Mouse (Mus musculus): ENCODE measurements around the gene Cela1. TPM values are rescaled to one million over a fixed set of nuclear protein-coding genes. Genes with fewer than 3 reads are reported as not detected.

The Cela1 gene
- polyA plus RNA-seq (2016; fragmentation: Nextera tagmentation; extraction: Ambion mirVana) = not detected in 2 replicates

GRCm38 (mm10) chr15:100687430-100687971 is at the start of gene Cela1:
TSS of gene Cela1 (minus strand) at chr15:100687921.
- H3K9me3 ChIP-seq = peaks cover 9% of the 10 kb centered on the region
- H3K4me3 ChIP-seq (replicated peaks) = no peak within 1 kb of the TSS
- peaks cover 9% of the 10 kb centered on the region; the same call in 1 of the 2 replicates for H3K27me3 ChIP-seq
- no peak within 1 kb of the TSS for H3K4me2 ChIP-seq
- no peak within 1 kb of the TSS for H3K27ac ChIP-seq
- H3K9ac ChIP-seq = no peak within 1 kb of the TSS
- H3K36me3 ChIP-seq (replicated peaks) = no peaks in the 10 kb centered on the region
- H3K4me1 ChIP-seq = 0 out of 2 replicates have a peak, but pooled peaks cover 6% of the 10 kb centered on the region
- no peak for ATAC-seq (ENCODE audit: low FRiP score)
- 84% methylated on average over 8 of the region's 8 CpGs for WGBS

- Histone ChIP-seq H3K27me3 (peaks cover 13% of the 10 kb centered on the region), H3K9me3 (no peaks in the 10 kb centered on the region), H3K4me2 (no peak overlapping the region), H3K36me3 (replicated peaks) (no peaks in the 10 kb centered on the region), H3K27ac (no peak overlapping the region), H3K9ac (no peak overlapping the region), H3K4me3 (replicated peaks) (no peak overlapping the region), H3K4me1 (no peaks in the 10 kb centered on the region)
- ATAC-seq (ENCODE audit: low FRiP score) = no peak
- WGBS = 88% methylated on average over 9 of the region's 9 CpGs
Observed at GRCm38 (mm10) chr15:100735953-100736300, 48.2 kb upstream of the Cela1 start.

GRCm38 (mm10) chr15:100735095-100735952 is 47.6 kb upstream of the Cela1 start:
- H3K4me3 ChIP-seq (replicated peaks) = no peak overlapping the region
- no peak for ATAC-seq (ENCODE audit: low FRiP score)
- no peaks in the 10 kb centered on the region for H3K9me3 ChIP-seq
- no peak overlapping the region for H3K9ac ChIP-seq
- peaks cover 19% of the 10 kb centered on the region for H3K27me3 ChIP-seq
- WGBS = 86% methylated on average over 14 of the region's 15 CpGs
- no peaks in the 10 kb centered on the region for H3K36me3 ChIP-seq (replicated peaks)
- no peaks in the 10 kb centered on the region for H3K4me1 ChIP-seq
- no peak overlapping the region for H3K4me2 ChIP-seq
- H3K27ac ChIP-seq = no peak overlapping the region

GRCm38 (mm10) chr15:100732580-100732979 is 44.9 kb upstream of the Cela1 start:
- Histone ChIP-seq H3K4me2 (no peak overlapping the region), H3K27ac (no peak overlapping the region), H3K9ac (no peak overlapping the region), H3K4me3 (replicated peaks) (no peak overlapping the region), H3K36me3 (replicated peaks) (no peaks in the 10 kb centered on the region), H3K27me3 (peaks cover 47% of the 10 kb centered on the region), H3K4me1 (peaks cover 11% of the 10 kb centered on the region), H3K9me3 (no peaks in the 10 kb centered on the region)
- no peak for ATAC-seq (ENCODE audit: low FRiP score)
- WGBS = 33% methylated on average over 5 of the region's 5 CpGs

GRCm38 (mm10) chr15:100731081-100731480 is 43.4 kb upstream of the Cela1 start:
- ATAC-seq (ENCODE audit: low FRiP score) = no peak
- H3K27me3 ChIP-seq = peaks cover 48% of the 10 kb centered on the region
- WGBS = 51% methylated on average over 9 of the region's 9 CpGs

GRCm38 (mm10) chr15:100729281-100729985 is 41.7 kb upstream of the Cela1 start, which contains the start of gene Galnt6:
TSS of gene Galnt6 (minus strand) at chr15:100729376.
- H3K27ac ChIP-seq = no peak within 1 kb of the TSS
- peaks cover 11% of the 10 kb centered on the region for H3K4me1 ChIP-seq
- no peak for ATAC-seq (ENCODE audit: low FRiP score)

More at GRCm38 (mm10) chr15:100731081-100731480, 43.4 kb upstream of the Cela1 start:
- no peak overlapping the region for H3K4me2 ChIP-seq
- no peak overlapping the region for H3K4me3 ChIP-seq (replicated peaks)
- H3K9ac ChIP-seq = no peak overlapping the region
- H3K36me3 ChIP-seq (replicated peaks) = no peaks in the 10 kb centered on the region
- no peak overlapping the region for H3K27ac ChIP-seq
- H3K9me3 ChIP-seq = no peaks in the 10 kb centered on the region
- H3K4me1 ChIP-seq = peaks cover 11% of the 10 kb centered on the region

GRCm38 (mm10) chr15:100728586-100728985 is 40.9 kb upstream of the Cela1 start:
- Histone ChIP-seq H3K4me3 (replicated peaks) (peak overlapping the region; percentile 41), H3K9me3 (no peaks in the 10 kb centered on the region), H3K9ac (peak overlapping the region; percentile 40; the same call in 1 of the 2 replicates), H3K4me2 (peak overlapping the region; percentile 65), H3K36me3 (replicated peaks) (no peaks in the 10 kb centered on the region), H3K27ac (no peak overlapping the region), H3K27me3 (peaks cover 54% of the 10 kb centered on the region), H3K4me1 (peaks cover 11% of the 10 kb centered on the region)
- no peak for ATAC-seq (ENCODE audit: low FRiP score)
- 24% methylated on average over 9 of the region's 9 CpGs for WGBS

More at GRCm38 (mm10) chr15:100729281-100729985, 41.7 kb upstream of the Cela1 start, which contains the start of gene Galnt6:
- Histone ChIP-seq H3K27me3 (peaks cover 54% of the 10 kb centered on the region), H3K9ac (peak within 1 kb of the TSS; percentile 40; the same call in 1 of the 2 replicates), H3K36me3 (replicated peaks) (no peaks in the 10 kb centered on the region), H3K4me3 (replicated peaks) (peak within 1 kb of the TSS; percentile 41), H3K9me3 (no peaks in the 10 kb centered on the region), H3K4me2 (peak within 1 kb of the TSS; percentile 65)
- WGBS = 5% methylated on average over 48 of the region's 57 CpGs

GRCm38 (mm10) chr15:100727834-100728233 is 40.1 kb upstream of the Cela1 start:
- peaks cover 11% of the 10 kb centered on the region for H3K4me1 ChIP-seq
- H3K27ac ChIP-seq = no peak overlapping the region
- WGBS = 87% methylated on average over 11 of the region's 11 CpGs
- H3K4me2 ChIP-seq = no peak overlapping the region
- ATAC-seq (ENCODE audit: low FRiP score) = no peak
- no peak overlapping the region for H3K4me3 ChIP-seq (replicated peaks)
- H3K9ac ChIP-seq = no peak overlapping the region
- H3K36me3 ChIP-seq (replicated peaks) = no peaks in the 10 kb centered on the region
- peaks cover 54% of the 10 kb centered on the region for H3K27me3 ChIP-seq
- no peaks in the 10 kb centered on the region for H3K9me3 ChIP-seq

GRCm38 (mm10) chr15:100726721-100727120 is 39.0 kb upstream of the Cela1 start:
- ATAC-seq (ENCODE audit: low FRiP score) = no peak
- Histone ChIP-seq H3K27me3 (peaks cover 50% of the 10 kb centered on the region), H3K36me3 (replicated peaks) (no peaks in the 10 kb centered on the region), H3K9ac (no peak overlapping the region), H3K9me3 (no peaks in the 10 kb centered on the region), H3K4me1 (peaks cover 11% of the 10 kb centered on the region), H3K4me3 (replicated peaks) (no peak overlapping the region), H3K27ac (no peak overlapping the region), H3K4me2 (no peak overlapping the region)
- WGBS = 87% methylated on average over 11 of the region's 11 CpGs

- Histone ChIP-seq H3K36me3 (replicated peaks) (no peaks in the 10 kb centered on the region), H3K4me2 (no peak overlapping the region), H3K9ac (no peak overlapping the region), H3K4me3 (replicated peaks) (no peak overlapping the region), H3K9me3 (no peaks in the 10 kb centered on the region), H3K27me3 (peaks cover 21% of the 10 kb centered on the region), H3K27ac (no peak overlapping the region), H3K4me1 (no peaks in the 10 kb centered on the region; the same call in 1 of the 2 replicates)
- WGBS = 84% methylated on average over 14 of the region's 14 CpGs
- no peak for ATAC-seq (ENCODE audit: low FRiP score)
Observed at GRCm38 (mm10) chr15:100723505-100723904, 35.8 kb upstream of the Cela1 start.

GRCm38 (mm10) chr15:100722564-100722963 is 34.8 kb upstream of the Cela1 start:
- no peak overlapping the region for H3K4me3 ChIP-seq (replicated peaks)
- H3K27me3 ChIP-seq = peaks cover 11% of the 10 kb centered on the region
- WGBS = 70% methylated on average over 6 of the region's 6 CpGs
- no peak overlapping the region for H3K4me2 ChIP-seq
- no peak for ATAC-seq (ENCODE audit: low FRiP score)
- no peaks in the 10 kb centered on the region for H3K36me3 ChIP-seq (replicated peaks)
- no peak overlapping the region for H3K27ac ChIP-seq
- no peak overlapping the region for H3K9ac ChIP-seq
- no peaks in the 10 kb centered on the region for H3K4me1 ChIP-seq
- H3K9me3 ChIP-seq = no peaks in the 10 kb centered on the region

- no peak for ATAC-seq (ENCODE audit: low FRiP score)
- no peak overlapping the region for H3K4me2 ChIP-seq
- no peaks in the 10 kb centered on the region for H3K9me3 ChIP-seq
- 68% methylated on average over 4 of the region's 4 CpGs for WGBS
- no peaks in the 10 kb centered on the region for H3K36me3 ChIP-seq (replicated peaks)
- H3K4me3 ChIP-seq (replicated peaks) = no peak overlapping the region
- peaks cover 6% of the 10 kb centered on the region for H3K27me3 ChIP-seq
- no peaks in the 10 kb centered on the region for H3K4me1 ChIP-seq
- no peak overlapping the region for H3K27ac ChIP-seq
- no peak overlapping the region for H3K9ac ChIP-seq
Observed at GRCm38 (mm10) chr15:100722026-100722425, 34.3 kb upstream of the Cela1 start.

Data from forebrain, embryonic 12.5 days (tissue).